Mouse (Mus musculus) liver, embryonic 13.5 days (tissue): ENCODE results near the gene Upk3bl. TPM values are rescaled to one million over a fixed set of nuclear protein-coding genes. Genes with fewer than 3 reads are reported as not detected.

ENCODE experiments used
- ATAC-seq: fragments of 200-750 bp; cut with Nextera tagmentation; 2 replicates; pipeline ENCODE4 v1.8.0; 2017; ENCODE audit warnings: low read depth, mild to moderate bottlenecking, moderate number of reproducible peaks, moderate library complexity
- DNase-seq: peaks from one replicate; pipeline ENCODE4 v3.0.0; 2022
- H3K27ac ChIP-seq: fragments of 300-500 bp; sonication (generic); 2 replicates; pipeline ENCODE4 v1.5.1; 2015; ENCODE audit warnings: moderate library complexity, mild to moderate bottlenecking, inconsistent platforms
- H3K27me3 ChIP-seq: fragments of 300-500 bp; sonication (generic); 2 replicates; pipeline ENCODE4 v1.6.1; 2015; ENCODE audit warnings: mild to moderate bottlenecking, inconsistent platforms
- H3K36me3 ChIP-seq: fragments of 300-500 bp; sonication (generic); 2 replicates; pipeline ENCODE4 v1.6.1; 2015; ENCODE audit warnings: mild to moderate bottlenecking, inconsistent platforms
- H3K4me1 ChIP-seq: fragments of 300-500 bp; sonication (generic); replicated peaks from 2 replicates; pipeline ENCODE4 v1.6.1; 2015; ENCODE audit warnings: inconsistent platforms
- H3K4me2 ChIP-seq: fragments of 300-500 bp; sonication (generic); 2 replicates; pipeline ENCODE4 v1.6.1; 2015; ENCODE audit warnings: inconsistent platforms, mild to moderate bottlenecking, moderate library complexity
- H3K4me3 ChIP-seq: fragments of 300-500 bp; sonication (generic); replicated peaks from 2 replicates; pipeline ENCODE4 v1.5.1; 2015; ENCODE audit warnings: mild to moderate bottlenecking, inconsistent platforms
- H3K9ac ChIP-seq: fragments of 300-500 bp; sonication (generic); 2 replicates; pipeline ENCODE4 v1.6.1; 2015; ENCODE audit warnings: mild to moderate bottlenecking, inconsistent platforms
- H3K9me3 ChIP-seq: fragments of 300-500 bp; sonication (generic); replicated peaks from 2 replicates; pipeline ENCODE4 v1.6.1; 2016; ENCODE audit warnings: inconsistent platforms
- WGBS: fragments of 180-500 bp; shearing (Covaris S2); methylation state at CpG from one replicate; pipeline ENCODE4 v1.1.7; 2015; ENCODE audit not compliant: insufficient replicate concordance; 5-methylcytosine and 5-hydroxymethylcytosine counted together
- polyA plus RNA-seq: library from polyadenylated mRNA; unstranded; fragments of >200 nt; fragmentation: Nextera tagmentation; extraction: Ambion mirVana; gene quantifications from 2 replicates; pipeline ENCODE4 v1.2.1, GENCODE M21; 2015

Upk3bl gene
- polyA plus RNA-seq, 1 experiment from 2014 or later, result 0.21 TPM

- no peak overlapping the region for H3K27ac ChIP-seq
- no peak overlapping the region for H3K4me2 ChIP-seq
- no peaks in the 10 kb centered on the region for H3K4me1 ChIP-seq
- ATAC-seq (no peak), DNase-seq (no peak)
- peaks cover 36% of the 10 kb centered on the region for H3K36me3 ChIP-seq
- H3K9me3 ChIP-seq, result no peaks in the 10 kb centered on the region
- no peaks in the 10 kb centered on the region for H3K27me3 ChIP-seq
- no peak overlapping the region for H3K9ac ChIP-seq
- no peak overlapping the region for H3K4me3 ChIP-seq
- WGBS, result 75% methylated on average over 11 of the region's 11 CpGs
Measured at GRCm38 (mm10) chr5:136027612-136028311, 26.5 kb upstream of the Upk3bl start.

- ATAC-seq, result no peak
- DNase-seq, result no peak
- Histone ChIP-seq H3K36me3 (peaks cover 23% of the 10 kb centered on the region), H3K4me2 (no peak overlapping the region), H3K27ac (no peak overlapping the region), H3K9me3 (no peaks in the 10 kb centered on the region), H3K4me3 (no peak overlapping the region), H3K4me1 (peaks cover 13% of the 10 kb centered on the region), H3K9ac (no peak overlapping the region), H3K27me3 (0 out of 2 replicates have a peak, but pooled peaks cover 4% of the 10 kb centered on the region)
- 57% methylated on average over 4 of the region's 4 CpGs for WGBS
Measured at GRCm38 (mm10) chr5:136034868-136035267, 19.4 kb upstream of the Upk3bl start.

- H3K4me3 ChIP-seq, result no peak overlapping the region
- 29% methylated on average over 1 of the region's 1 CpGs for WGBS
- 0 out of 2 replicates have a peak, but pooled peaks cover 4% of the 10 kb centered on the region for H3K27me3 ChIP-seq
- H3K9ac ChIP-seq, result no peak overlapping the region
- no peak overlapping the region for H3K27ac ChIP-seq
- ATAC-seq (no peak), DNase-seq (no peak)
- no peak overlapping the region for H3K4me2 ChIP-seq
- H3K4me1 ChIP-seq, result peaks cover 17% of the 10 kb centered on the region
- H3K9me3 ChIP-seq, result no peaks in the 10 kb centered on the region
- H3K36me3 ChIP-seq, result peaks cover 20% of the 10 kb centered on the region
Measured at GRCm38 (mm10) chr5:136035285-136035684, 19.0 kb upstream of the Upk3bl start.

- no peak for ATAC-seq
- H3K27ac ChIP-seq, result no peak overlapping the region
- H3K9ac ChIP-seq, result no peak overlapping the region
- no peak for DNase-seq
- H3K4me1 ChIP-seq, result peaks cover 26% of the 10 kb centered on the region
- H3K4me2 ChIP-seq, result no peak overlapping the region
- H3K4me3 ChIP-seq, result no peak overlapping the region
- peaks cover 7% of the 10 kb centered on the region for H3K36me3 ChIP-seq
- 80% methylated on average over 1 of the region's 1 CpGs for WGBS
- no peaks in the 10 kb centered on the region for H3K9me3 ChIP-seq
- H3K27me3 ChIP-seq, result 0 out of 2 replicates have a peak, but pooled peaks cover 4% of the 10 kb centered on the region
Measured at GRCm38 (mm10) chr5:136036667-136037066, 17.6 kb upstream of the Upk3bl start.

GRCm38 (mm10) chr5:136038258-136039214, 15.8 kb upstream of the Upk3bl start, which contains the start of gene Upk3b:
Gene Upk3b, plus strand, starts transcription at chr5:136038496.
- Histone ChIP-seq H3K4me2 (no peak within 1 kb of the TSS), H3K27ac (no peak within 1 kb of the TSS)

GRCm38 (mm10) chr5:136040210-136040609, 14.1 kb upstream of the Upk3bl start:
- no peaks in the 10 kb centered on the region for H3K36me3 ChIP-seq
- 0 out of 2 replicates have a peak overlapping the region, but pooled peaks have one; percentile 2 for H3K4me2 ChIP-seq
- no peaks in the 10 kb centered on the region for H3K9me3 ChIP-seq
- peaks cover 26% of the 10 kb centered on the region for H3K4me1 ChIP-seq
- 19% methylated on average over 5 of the region's 5 CpGs for WGBS
- no peak overlapping the region for H3K27ac ChIP-seq
- no peak overlapping the region for H3K4me3 ChIP-seq
- 0 out of 2 replicates have a peak, but pooled peaks cover 4% of the 10 kb centered on the region for H3K27me3 ChIP-seq
- no peak for ATAC-seq
- H3K9ac ChIP-seq, result no peak overlapping the region
- no peak for DNase-seq

More at GRCm38 (mm10) chr5:136038258-136039214, 15.8 kb upstream of the Upk3bl start, which contains the start of gene Upk3b:
- H3K9me3 ChIP-seq, result no peaks in the 10 kb centered on the region
- DNase-seq, result no peak
- H3K4me1 ChIP-seq, result peaks cover 26% of the 10 kb centered on the region
- H3K27me3 ChIP-seq, result 0 out of 2 replicates have a peak, but pooled peaks cover 4% of the 10 kb centered on the region
- no peak within 1 kb of the TSS for H3K9ac ChIP-seq
- no peaks in the 10 kb centered on the region for H3K36me3 ChIP-seq
- WGBS, result 39% methylated on average over 17 of the region's 17 CpGs
- H3K4me3 ChIP-seq, result no peak within 1 kb of the TSS
- no peak for ATAC-seq

- WGBS, result 45% methylated on average over 2 of the region's 2 CpGs
- Histone ChIP-seq H3K36me3 (no peaks in the 10 kb centered on the region), H3K9me3 (no peaks in the 10 kb centered on the region), H3K9ac (no peak overlapping the region), H3K4me2 (no peak overlapping the region), H3K4me1 (peaks cover 26% of the 10 kb centered on the region), H3K27me3 (0 out of 2 replicates have a peak, but pooled peaks cover 4% of the 10 kb centered on the region), H3K27ac (no peak overlapping the region), H3K4me3 (no peak overlapping the region)
- ATAC-seq (no peak), DNase-seq (no peak)
Measured at GRCm38 (mm10) chr5:136041260-136041659, 13.0 kb upstream of the Upk3bl start.

GRCm38 (mm10) chr5:136041666-136042065, 12.6 kb upstream of the Upk3bl start:
- Histone ChIP-seq H3K4me1 (peaks cover 26% of the 10 kb centered on the region), H3K27me3 (0 out of 2 replicates have a peak, but pooled peaks cover 4% of the 10 kb centered on the region), H3K9ac (no peak overlapping the region), H3K4me2 (no peak overlapping the region), H3K27ac (no peak overlapping the region), H3K9me3 (no peaks in the 10 kb centered on the region), H3K4me3 (no peak overlapping the region), H3K36me3 (no peaks in the 10 kb centered on the region)
- DNase-seq (no peak), ATAC-seq (no peak)
- WGBS, result 84% methylated on average over 8 of the region's 8 CpGs

- Histone ChIP-seq H3K9ac (no peak overlapping the region), H3K36me3 (no peaks in the 10 kb centered on the region), H3K27me3 (no peaks in the 10 kb centered on the region), H3K4me2 (no peak overlapping the region), H3K9me3 (no peaks in the 10 kb centered on the region), H3K27ac (no peak overlapping the region), H3K4me1 (peaks cover 12% of the 10 kb centered on the region; the same call in 1 of the 2 replicates), H3K4me3 (no peak overlapping the region)
- 59% methylated on average over 13 of the region's 13 CpGs for WGBS
- ATAC-seq (no peak), DNase-seq (no peak)
Measured at GRCm38 (mm10) chr5:136044865-136045264, 9.4 kb upstream of the Upk3bl start.

GRCm38 (mm10) chr5:136045408-136045807, 8.9 kb upstream of the Upk3bl start:
- Histone ChIP-seq H3K27ac (no peak overlapping the region), H3K36me3 (no peaks in the 10 kb centered on the region), H3K27me3 (no peaks in the 10 kb centered on the region), H3K4me3 (no peak overlapping the region), H3K4me2 (no peak overlapping the region), H3K4me1 (peaks cover 7% of the 10 kb centered on the region; the same call in 1 of the 2 replicates), H3K9ac (no peak overlapping the region), H3K9me3 (no peaks in the 10 kb centered on the region)
- WGBS, result 27% methylated on average over 9 of the region's 9 CpGs
- DNase-seq (no peak), ATAC-seq (no peak)

GRCm38 (mm10) chr5:136045987-136046386, 8.3 kb upstream of the Upk3bl start:
- H3K27me3 ChIP-seq, result no peaks in the 10 kb centered on the region
- H3K36me3 ChIP-seq, result no peaks in the 10 kb centered on the region
- peaks cover 4% of the 10 kb centered on the region; the same call in 1 of the 2 replicates for H3K4me1 ChIP-seq
- H3K9me3 ChIP-seq, result no peaks in the 10 kb centered on the region
- DNase-seq, result peak; percentile 59
- H3K9ac ChIP-seq, result no peak overlapping the region
- 4% methylated on average over 10 of the region's 10 CpGs for whole genome bisulfite sequencing
- H3K27ac ChIP-seq, result no peak overlapping the region
- ATAC-seq, result no peak
- no peak overlapping the region for H3K4me2 ChIP-seq
- H3K4me3 ChIP-seq, result no peak overlapping the region
